Mouse (Mus musculus): ENCODE data around the gene Dcaf4. TPM values are rescaled to one million over a fixed set of nuclear protein-coding genes. Genes with fewer than 3 reads are reported as not detected.

Dcaf4 gene
- polyA plus RNA-seq, 1 experiment: 51.2 TPM

DNA sequence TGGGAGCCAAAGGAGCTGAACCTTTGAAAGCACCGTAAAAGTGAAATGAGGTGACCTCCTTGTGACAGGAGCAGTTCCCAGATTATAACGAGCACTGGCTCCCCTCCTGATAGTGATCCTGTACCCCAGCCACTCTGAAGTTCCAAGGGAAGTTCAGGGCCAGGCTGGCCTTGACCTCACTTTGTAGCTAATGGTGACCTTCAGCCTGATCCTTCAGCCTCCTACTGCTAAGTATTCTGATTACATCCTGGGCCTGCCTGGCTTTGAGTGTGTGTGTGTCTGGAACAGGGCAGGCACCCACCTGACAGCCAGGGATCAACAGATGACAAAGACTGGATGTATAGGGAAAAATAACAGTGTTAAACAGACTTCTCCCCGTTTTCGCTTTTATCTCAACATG is 3.6 kb downstream of the Dcaf4 start:
- no peak for TF ChIP-seq POLR2A (IDR thresholded peaks at IDR 0.05; ENCODE audit: borderline replicate concordance, extremely low read depth, insufficient read depth, insufficient read length, poor library complexity, severe bottlenecking)
- TF ChIP-seq CTCF (IDR thresholded peaks at IDR 0.05; ENCODE audit: borderline replicate concordance, extremely low read depth, insufficient read depth, insufficient read length): no peak
- no peak for DNase-seq (ENCODE audit: low read depth)

DNA sequence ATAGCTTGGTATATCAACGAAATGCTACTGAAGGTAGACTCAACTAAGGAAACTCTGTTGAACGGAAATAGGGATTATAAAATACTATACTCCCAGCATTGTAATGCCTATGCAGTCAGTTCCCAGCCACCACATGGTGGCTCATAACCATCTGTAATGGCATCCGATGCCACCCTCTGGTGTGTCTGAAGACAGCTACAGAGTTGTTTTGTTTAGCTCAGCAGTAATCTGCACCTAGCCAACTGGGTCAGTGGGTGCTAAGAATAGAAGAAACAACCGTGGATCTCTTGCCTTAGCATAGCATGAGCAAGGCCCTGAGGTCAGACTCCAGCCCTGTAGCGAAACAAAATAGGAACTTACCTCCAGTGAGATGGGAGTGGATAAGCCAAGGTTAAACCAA is 4.1 kb downstream of the Dcaf4 start:
- TF ChIP-seq CTCF (IDR thresholded peaks at IDR 0.05; ENCODE audit: borderline replicate concordance, extremely low read depth, insufficient read depth, insufficient read length) (no peak), POLR2A (IDR thresholded peaks at IDR 0.05; ENCODE audit: borderline replicate concordance, extremely low read depth, insufficient read depth, insufficient read length, poor library complexity, severe bottlenecking) (no peak)
- no peak for DNase-seq (ENCODE audit: low read depth)

DNA sequence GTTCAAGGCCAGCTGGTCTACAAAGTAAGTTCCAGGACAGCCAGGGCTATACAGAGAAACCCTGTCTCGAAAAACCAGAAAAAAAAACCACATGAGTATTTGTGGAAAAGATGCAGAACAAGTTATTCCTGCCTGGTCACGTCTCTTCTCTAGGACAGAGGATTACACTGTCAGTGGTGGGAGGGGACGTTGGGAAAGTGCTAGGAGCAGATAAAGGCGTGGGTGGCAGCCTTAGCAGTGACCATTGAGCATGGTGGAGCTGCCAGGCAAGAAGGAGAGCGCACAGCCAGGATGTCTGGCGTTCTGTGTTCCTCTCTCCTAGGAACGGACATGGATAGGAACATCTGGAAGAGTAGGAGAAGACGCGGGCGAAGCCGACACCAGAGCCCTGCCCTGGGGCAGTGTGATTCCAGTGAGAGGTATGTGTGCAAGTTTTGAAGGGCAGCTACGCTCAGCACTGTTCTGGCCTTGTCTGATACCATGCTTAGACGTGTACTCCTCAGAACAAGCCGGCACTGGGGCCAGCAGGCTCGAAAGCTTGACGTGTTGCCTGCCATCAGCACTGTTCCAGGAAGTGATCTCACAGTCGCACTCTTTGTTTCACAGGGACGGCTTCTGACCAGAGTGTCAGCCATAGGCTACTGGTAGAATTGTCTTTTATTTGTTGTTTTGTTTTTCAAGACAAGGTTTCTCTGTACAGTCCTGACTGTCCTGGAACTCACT is 5.7 kb downstream of the Dcaf4 start:
- DNase-seq (ENCODE audit: low read depth): no peak
- TF ChIP-seq CTCF (IDR thresholded peaks at IDR 0.05; ENCODE audit: borderline replicate concordance, extremely low read depth, insufficient read depth, insufficient read length) (no peak), POLR2A (IDR thresholded peaks at IDR 0.05; ENCODE audit: borderline replicate concordance, extremely low read depth, insufficient read depth, insufficient read length, poor library complexity, severe bottlenecking) (no peak)

DNA sequence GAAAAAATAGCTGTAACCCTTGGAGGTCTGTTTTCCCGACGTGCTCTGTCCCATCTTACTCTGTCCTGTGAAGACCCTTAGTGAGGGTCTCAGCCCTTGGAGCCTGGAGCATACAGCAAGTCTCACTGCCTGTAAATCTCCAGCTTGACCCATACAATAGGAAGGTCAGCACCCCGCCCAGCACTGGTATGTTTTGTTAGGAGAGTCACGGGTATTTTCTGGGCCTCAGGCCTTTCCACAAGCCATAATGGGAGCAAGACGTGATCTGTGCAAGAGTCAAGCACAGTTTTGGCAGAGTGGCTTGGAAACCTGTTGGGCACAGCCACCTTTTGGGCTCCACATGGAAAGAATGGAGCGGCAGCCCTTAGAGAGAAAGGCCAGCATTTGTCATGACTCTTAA is 7.5 kb downstream of the Dcaf4 start:
- TF ChIP-seq POLR2A (IDR thresholded peaks at IDR 0.05; ENCODE audit: borderline replicate concordance, extremely low read depth, insufficient read depth, insufficient read length, poor library complexity, severe bottlenecking) (no peak), CTCF (IDR thresholded peaks at IDR 0.05; ENCODE audit: borderline replicate concordance, extremely low read depth, insufficient read depth, insufficient read length) (no peak)
- DNase-seq (ENCODE audit: low read depth): no peak

DNA sequence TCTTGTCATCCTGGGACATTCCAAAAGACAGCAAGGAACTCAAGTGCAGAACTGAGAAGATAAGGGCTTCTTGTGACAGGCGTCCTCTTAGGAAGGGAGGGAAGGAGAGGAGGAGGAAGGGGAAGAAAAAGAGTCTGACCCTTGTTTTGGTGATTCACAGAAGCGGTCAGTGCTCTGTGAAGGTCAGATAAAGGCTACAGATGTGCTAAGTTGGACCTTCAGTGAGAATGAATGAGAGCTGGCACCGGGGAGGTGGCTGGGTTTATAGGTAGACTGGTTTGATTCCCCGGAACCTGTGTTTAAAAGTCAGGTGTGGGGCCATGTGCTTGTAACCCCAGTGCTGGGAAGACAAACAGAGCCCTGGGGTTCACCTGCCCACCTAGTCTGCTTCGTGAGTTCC is 8.4 kb downstream of the Dcaf4 start:
- no peak for TF ChIP-seq POLR2A (IDR thresholded peaks at IDR 0.05; ENCODE audit: borderline replicate concordance, extremely low read depth, insufficient read depth, insufficient read length, poor library complexity, severe bottlenecking)
- TF ChIP-seq CTCF (IDR thresholded peaks at IDR 0.05; ENCODE audit: borderline replicate concordance, extremely low read depth, insufficient read depth, insufficient read length): no peak
- DNase-seq (ENCODE audit: low read depth): no peak

DNA sequence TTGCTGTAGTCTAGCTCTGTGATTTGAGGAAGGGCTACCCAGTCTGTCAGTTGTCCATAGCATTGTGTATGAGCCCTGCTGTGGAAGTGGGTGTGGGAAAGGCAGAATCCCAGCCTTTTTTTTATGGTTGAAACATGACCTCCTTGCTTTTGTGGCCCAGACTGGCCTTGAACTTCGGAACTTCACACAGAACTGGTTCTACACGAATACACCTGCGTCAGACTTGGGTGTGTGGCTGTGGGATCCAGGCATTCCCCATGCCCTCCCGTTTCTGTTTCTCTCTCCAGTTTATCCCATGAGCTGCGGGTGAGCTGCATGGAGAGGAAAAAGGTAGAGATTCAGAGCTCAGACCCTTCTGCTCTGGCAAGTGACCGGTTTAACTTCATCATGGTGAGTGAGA is 11.7 kb downstream of the Dcaf4 start:
- TF ChIP-seq POLR2A (IDR thresholded peaks at IDR 0.05; ENCODE audit: borderline replicate concordance, extremely low read depth, insufficient read depth, insufficient read length, poor library complexity, severe bottlenecking): no peak
- no peak for TF ChIP-seq CTCF (IDR thresholded peaks at IDR 0.05; ENCODE audit: borderline replicate concordance, extremely low read depth, insufficient read depth, insufficient read length)
- DNase-seq (ENCODE audit: low read depth): no peak

DNA sequence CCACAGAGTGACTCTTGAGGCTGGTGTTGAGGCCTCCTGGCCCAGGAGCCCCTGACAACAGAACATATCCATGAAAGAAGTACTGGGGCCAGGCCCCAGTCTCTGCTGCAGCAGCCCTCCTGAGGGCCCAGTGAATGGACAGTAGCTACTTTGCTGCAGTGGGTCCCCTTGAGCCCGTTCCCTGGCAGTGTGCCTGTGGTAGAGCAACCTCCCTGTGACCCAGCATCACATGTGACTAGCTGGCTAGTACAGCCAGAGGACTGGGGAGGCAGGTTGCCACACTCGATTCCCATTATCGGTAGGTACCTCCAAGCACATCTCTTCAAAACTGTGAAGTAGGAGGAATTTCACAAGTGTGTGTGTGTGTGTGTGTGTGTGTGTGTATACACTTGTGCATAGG is 12.7 kb downstream of the Dcaf4 start:
- no peak for DNase-seq (ENCODE audit: low read depth)

DNA sequence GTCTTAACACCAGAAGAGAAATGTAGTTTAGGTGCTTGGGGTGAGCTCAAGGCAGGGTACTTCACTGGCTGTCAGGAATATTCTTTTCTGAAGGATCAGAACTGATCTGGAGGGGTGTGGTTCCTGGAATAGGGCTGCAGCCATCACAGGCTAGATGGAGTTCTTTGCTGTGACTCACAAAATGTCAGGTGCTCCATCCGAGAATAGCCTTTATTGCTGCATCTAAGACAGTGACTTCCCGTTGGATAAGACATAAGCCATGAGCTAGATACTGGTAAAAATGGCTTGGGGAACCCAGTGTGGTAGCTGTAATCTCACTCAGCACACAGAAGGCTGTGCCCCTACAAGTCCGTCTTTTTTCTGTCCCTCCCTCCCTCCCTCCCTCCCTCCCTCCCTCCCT is 13.9 kb downstream of the Dcaf4 start:
- DNase-seq (ENCODE audit: low read depth): no peak
- TF ChIP-seq POLR2A (IDR thresholded peaks at IDR 0.05; ENCODE audit: borderline replicate concordance, extremely low read depth, insufficient read depth, insufficient read length, poor library complexity, severe bottlenecking) (no peak), CTCF (IDR thresholded peaks at IDR 0.05; ENCODE audit: borderline replicate concordance, extremely low read depth, insufficient read depth, insufficient read length) (no peak)

More for the DNA sequence above, 12.7 kb downstream of the Dcaf4 start:
- no peak for TF ChIP-seq POLR2A (IDR thresholded peaks at IDR 0.05; ENCODE audit: borderline replicate concordance, extremely low read depth, insufficient read depth, insufficient read length, poor library complexity, severe bottlenecking)

DNA sequence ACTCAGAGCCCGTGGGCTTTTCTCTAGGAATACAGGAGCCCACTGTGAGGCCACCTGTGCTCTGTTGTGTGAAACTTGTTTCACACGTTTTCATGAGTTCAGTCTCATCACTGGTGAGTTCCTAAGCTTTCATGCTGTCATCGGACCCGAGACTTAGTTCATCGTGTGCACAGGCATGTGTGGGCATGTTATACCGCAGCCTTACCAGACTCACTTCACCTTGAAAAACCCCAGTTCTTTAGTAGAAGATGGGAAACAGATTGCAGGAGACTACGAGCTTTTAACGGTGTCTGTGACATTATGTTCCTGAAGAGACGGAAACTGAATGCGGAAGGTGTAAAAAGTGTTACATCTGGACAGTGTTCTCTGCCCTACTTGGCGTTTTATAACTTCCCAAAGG is 15.2 kb downstream of the Dcaf4 start:
- DNase-seq (ENCODE audit: low read depth): no peak
- TF ChIP-seq CTCF (IDR thresholded peaks at IDR 0.05; ENCODE audit: borderline replicate concordance, extremely low read depth, insufficient read depth, insufficient read length) (no peak), POLR2A (IDR thresholded peaks at IDR 0.05; ENCODE audit: borderline replicate concordance, extremely low read depth, insufficient read depth, insufficient read length, poor library complexity, severe bottlenecking) (no peak)

DNA sequence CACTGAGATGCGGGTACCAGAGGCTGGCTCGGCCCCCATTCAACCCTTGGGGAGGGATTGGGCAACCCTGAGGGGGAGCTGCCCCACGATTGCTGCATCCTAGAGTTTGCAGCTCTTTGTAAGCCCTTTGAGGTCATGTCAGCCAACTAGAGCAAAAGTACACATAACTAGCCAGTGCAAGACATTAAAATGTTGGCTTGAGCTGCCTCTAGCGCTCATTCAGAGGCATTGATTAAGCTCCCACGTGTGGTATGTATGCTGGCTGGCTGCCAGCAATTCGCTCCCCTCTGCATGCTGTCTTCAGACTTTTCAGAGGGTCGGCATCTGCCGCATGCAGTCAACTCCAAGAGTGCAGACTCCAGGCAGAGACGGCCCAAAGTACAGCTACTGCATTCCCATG is 15.8 kb downstream of the Dcaf4 start:
- DNase-seq (ENCODE audit: low read depth): peak; percentile 91

DNA sequence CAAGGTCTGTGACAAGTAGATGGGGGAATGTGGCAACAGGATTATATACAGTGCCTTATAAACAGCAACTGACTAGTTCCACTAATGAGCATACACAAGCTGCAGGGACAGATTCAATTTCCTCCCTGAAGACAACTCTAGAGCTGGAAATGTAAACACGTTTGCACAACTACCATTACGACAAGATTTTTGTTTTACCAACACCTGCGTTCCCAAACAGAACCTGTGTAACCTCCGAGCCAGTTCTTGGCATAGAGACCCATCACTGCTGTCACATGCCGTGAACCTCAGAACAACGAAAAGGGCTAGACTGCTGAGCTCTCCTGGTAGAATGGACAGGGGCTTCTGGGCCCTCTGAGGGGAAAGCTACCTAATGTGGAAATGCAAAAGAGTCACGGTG is 23.7 kb downstream of the Dcaf4 start:
- DNase-seq (ENCODE audit: low read depth): no peak
- no peak for TF ChIP-seq CTCF (IDR thresholded peaks at IDR 0.05; ENCODE audit: borderline replicate concordance, extremely low read depth, insufficient read depth, insufficient read length)
- TF ChIP-seq POLR2A (IDR thresholded peaks at IDR 0.05; ENCODE audit: borderline replicate concordance, extremely low read depth, insufficient read depth, insufficient read length, poor library complexity, severe bottlenecking): no peak

More for the DNA sequence above, 15.8 kb downstream of the Dcaf4 start:
- TF ChIP-seq POLR2A (IDR thresholded peaks at IDR 0.05; ENCODE audit: borderline replicate concordance, extremely low read depth, insufficient read depth, insufficient read length, poor library complexity, severe bottlenecking) (no peak), CTCF (IDR thresholded peaks at IDR 0.05; ENCODE audit: borderline replicate concordance, extremely low read depth, insufficient read depth, insufficient read length) (peak; percentile 26; the same call in 1 of the 2 replicates)

DNA sequence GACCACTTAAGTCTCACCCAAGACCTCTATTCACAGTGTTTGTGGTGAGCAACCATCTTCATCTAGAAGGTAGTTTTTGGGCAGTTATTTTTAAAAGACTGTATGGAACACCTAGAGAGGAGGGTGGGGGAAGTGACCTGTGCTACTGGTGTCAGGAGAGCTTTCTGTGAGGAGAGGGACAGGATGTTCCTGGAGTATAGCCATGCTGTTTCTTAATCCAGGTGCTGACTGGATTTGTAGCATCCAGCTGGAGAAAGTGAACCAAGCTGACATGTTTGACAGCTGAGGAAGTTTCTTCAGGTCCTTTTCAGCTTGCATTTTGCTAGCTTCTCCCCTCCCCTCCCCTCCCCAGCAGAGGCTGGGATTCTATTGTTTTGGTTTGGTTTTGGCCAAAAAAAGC is 24.5 kb downstream of the Dcaf4 start:
- TF ChIP-seq CTCF (IDR thresholded peaks at IDR 0.05; ENCODE audit: borderline replicate concordance, extremely low read depth, insufficient read depth, insufficient read length): no peak
- no peak for TF ChIP-seq POLR2A (IDR thresholded peaks at IDR 0.05; ENCODE audit: borderline replicate concordance, extremely low read depth, insufficient read depth, insufficient read length, poor library complexity, severe bottlenecking)
- DNase-seq (ENCODE audit: low read depth): no peak

All from brain, embryonic 14.5 days (tissue).